Mouse (Mus musculus) v-Abl transformed pro-B cells (cell line): ENCODE data around the gene Rhbdl3.

Experiments
- in situ Hi-C, 2 experiments: fragments of 400-800 bp; cut with MboI; formaldehyde crosslinking; loops; one replicate each; pipeline ENCODE4 v1.15.1; 2025; ENCODE audit not compliant: unreplicated experiment in 2 of 2

Gene Rhbdl3

GRCm38 (mm10) chr11:80300551-80301315 lies at the start of gene Rhbdl3:
TSS of gene Rhbdl3 (plus strand) at chr11:80300912.
- in situ Hi-C loops, result no loop called here

DNA sequence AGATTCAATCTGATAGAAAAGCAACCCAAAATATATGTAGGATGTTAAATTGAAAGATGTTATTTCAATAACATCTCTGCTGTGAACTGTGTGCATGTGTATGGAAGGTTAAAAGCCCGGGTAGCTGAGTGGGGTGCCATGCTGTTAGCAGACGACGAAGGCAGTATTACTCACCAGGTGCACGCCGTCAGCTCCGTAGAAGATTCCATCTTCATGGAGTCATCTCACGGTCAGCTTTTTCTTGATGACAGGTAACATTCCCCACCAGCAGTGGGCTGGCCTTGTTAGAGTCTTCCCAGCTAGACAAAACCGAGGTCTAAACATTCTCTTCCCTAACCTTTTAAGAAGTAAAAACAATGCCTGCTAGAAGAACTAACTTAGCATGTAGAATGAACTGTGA lies 36.6 kb upstream of the Rhbdl3 start:
- in situ Hi-C loops, result loop anchor here in 1 of 2 experiments (25.0 kb wide), 1 partner anchor 1348 kb away; no protein-coding TSS in a partner anchor

DNA sequence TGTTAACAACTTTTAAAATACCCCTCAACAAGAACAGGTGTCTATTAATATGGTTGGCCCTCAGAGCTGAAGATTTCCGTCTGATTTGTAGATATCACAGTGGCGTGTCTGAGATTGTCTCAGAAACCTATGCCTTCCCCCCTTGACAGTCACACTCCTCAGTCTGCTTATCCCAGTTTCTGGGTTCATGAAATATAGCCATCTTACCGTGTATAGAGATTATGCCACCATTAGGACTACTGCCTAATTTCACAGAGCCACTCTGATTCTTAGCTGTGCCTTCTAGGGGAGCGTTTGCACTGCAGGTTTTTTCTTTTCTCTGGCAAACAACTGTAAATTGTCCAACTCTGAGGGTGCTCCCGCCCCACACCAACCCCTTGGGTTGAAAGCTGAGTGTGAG lies 29.6 kb upstream of the Rhbdl3 start:
- in situ Hi-C loops, result loop anchor here in 1 of 2 experiments (25.0 kb wide), 1 partner anchor 1341 kb away; no protein-coding TSS in a partner anchor

- in situ Hi-C loops, result loop anchor here in 1 of 2 experiments (25.0 kb wide), 3 partner anchors 287 to 1337 kb away; no protein-coding TSS in a partner anchor
Observed at GRCm38 (mm10) chr11:80275011-80275410, 25.7 kb upstream of the Rhbdl3 start.

DNA sequence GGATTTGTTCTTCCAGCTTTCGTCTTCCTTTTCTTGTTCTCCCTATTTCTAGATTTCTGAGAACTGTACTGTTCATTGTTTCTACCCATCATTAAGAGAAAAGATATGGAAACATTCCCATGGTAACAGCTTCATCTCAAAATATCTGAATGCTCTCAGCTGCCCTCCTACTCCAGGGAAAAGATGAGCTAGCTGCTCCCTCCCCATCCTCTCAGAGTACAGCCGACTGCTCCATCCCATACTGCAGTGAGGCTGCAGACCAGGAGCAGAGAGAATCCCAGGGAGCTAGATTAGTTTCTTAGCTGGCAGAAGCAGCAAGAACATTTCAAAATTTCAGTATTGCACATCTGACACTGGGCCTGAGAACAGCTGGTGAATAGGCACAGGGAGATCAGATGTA lies 22.7 kb upstream of the Rhbdl3 start:
- in situ Hi-C loops, result loop anchor here in 1 of 2 experiments (25.0 kb wide), 3 partner anchors 284 to 1334 kb away; no protein-coding TSS in a partner anchor

GRCm38 (mm10) chr11:80283786-80284185 lies 16.9 kb upstream of the Rhbdl3 start:
- in situ Hi-C loops, result loop anchor here (5.0 to 25.0 kb wide), 4 partner anchors 64 to 1329 kb away; no protein-coding TSS in a partner anchor

DNA sequence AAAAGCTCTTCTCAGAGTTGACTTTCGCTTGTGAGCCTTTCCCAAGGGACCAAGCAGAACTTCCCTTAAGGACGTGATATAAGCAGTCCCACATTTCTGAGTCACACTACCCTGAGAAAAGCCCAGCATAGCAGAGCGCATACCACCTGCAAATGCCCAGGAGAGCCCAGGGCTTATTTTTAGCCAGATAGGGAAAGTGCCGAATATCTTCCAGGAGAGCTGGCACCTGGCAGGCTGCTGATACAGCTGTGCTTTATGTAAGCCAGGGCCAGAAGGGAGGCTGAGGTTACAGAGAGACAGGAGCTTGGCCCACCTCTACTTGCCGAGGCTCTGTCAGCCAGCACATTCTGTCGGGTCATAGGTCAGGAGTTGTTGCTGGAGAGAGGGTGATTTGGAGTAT lies 16.1 kb upstream of the Rhbdl3 start:
- in situ Hi-C loops, result loop anchor here (5.0 to 25.0 kb wide), 4 partner anchors 63 to 1328 kb away; no protein-coding TSS in a partner anchor

DNA sequence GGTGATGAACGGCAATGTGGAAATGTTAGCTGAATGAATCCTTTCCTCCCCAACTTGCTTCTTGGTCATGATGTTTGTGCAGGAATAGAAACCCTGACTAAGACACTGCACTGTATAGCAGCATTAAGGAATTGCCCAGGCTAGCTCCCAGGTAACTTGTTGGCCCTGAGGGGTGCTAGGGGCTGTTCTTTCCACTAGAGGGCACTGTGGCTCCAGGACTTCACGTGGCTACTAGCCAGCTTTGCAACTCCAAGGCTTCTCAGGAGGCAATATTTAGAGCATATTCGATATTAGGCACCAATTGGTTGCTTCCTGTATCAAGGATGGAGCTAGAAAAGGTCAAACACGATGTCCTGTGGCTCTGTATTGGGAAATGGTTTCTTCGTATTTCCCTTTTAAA lies 13.6 kb upstream of the Rhbdl3 start:
- in situ Hi-C loops, result loop anchor here in 1 of 2 experiments (5.0 to 25.0 kb wide), 4 partner anchors 60 to 1325 kb away; no protein-coding TSS in a partner anchor

DNA sequence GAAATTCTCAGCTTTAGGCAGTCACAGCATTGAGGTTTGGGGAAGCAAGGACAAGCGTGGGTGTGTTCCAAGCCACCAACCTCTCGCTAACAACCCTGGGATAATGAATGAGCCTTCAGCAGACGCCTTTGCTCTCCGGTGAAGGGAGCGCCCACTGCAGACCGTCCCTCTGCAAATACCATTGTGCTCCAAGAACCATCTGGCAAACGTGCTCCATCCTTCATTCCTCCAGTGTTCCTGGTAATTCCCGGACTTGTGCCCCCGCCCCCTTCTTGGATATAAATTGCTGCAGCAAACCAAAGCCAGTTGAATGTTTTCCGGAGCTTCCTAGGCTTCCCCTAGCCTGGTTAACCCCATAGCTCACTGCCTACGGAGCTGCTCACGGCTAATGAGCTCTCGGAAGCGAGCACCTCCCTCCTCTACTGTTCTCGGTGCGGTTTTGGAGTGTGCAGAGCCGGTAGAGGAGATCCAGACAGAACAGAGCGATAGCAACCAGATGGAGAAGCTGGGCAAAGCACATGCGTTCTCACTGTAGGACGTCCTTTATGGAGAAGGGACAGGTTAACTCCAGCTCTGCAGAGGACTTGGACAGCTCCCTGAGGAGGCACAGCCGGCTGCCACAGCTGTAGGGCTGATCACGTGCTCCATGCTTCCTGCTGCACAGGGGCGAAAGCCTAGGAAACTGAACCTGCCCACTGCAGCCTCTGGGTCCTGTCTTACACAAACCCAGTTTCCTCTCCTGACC lies 10.8 kb upstream of the Rhbdl3 start:
- in situ Hi-C loops, result loop anchor here in 1 of 2 experiments (5.0 to 25.0 kb wide), 4 partner anchors 57 to 1322 kb away; no protein-coding TSS in a partner anchor

DNA sequence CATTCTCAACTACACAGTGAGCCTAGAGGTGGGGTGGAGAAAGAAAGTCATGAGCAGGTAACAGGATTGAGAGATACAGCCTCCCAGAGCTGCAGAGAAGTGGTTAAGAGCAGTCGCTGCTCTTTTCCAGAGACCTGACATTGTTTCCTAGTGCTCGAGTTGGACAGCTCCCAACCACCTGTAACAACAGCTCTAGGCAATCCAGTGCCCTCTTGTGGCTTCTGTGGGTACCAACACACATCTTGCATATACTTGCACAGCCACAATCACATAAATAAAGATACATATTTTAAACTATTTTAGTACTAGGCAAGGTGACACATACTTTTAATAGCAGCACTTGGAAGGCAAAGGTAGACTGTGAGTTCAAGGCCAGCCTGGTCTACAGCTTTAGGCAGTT lies 9.7 kb upstream of the Rhbdl3 start:
- in situ Hi-C loops, result loop anchor here in 1 of 2 experiments (25.0 kb wide), 3 partner anchors 271 to 1321 kb away; no protein-coding TSS in a partner anchor

- in situ Hi-C loops, result loop anchor here in 1 of 2 experiments (25.0 kb wide), 3 partner anchors 270 to 1320 kb away; no protein-coding TSS in a partner anchor
Observed at GRCm38 (mm10) chr11:80292463-80292862, 8.2 kb upstream of the Rhbdl3 start.

GRCm38 (mm10) chr11:80295066-80295465 lies 5.6 kb upstream of the Rhbdl3 start:
- in situ Hi-C loops, result loop anchor here in 1 of 2 experiments (25.0 kb wide), 3 partner anchors 267 to 1317 kb away; no protein-coding TSS in a partner anchor

- in situ Hi-C loops, result loop anchor here in 1 of 2 experiments (25.0 kb wide), 3 partner anchors 267 to 1317 kb away; no protein-coding TSS in a partner anchor
Observed at GRCm38 (mm10) chr11:80295785-80296184, 4.9 kb upstream of the Rhbdl3 start.

DNA sequence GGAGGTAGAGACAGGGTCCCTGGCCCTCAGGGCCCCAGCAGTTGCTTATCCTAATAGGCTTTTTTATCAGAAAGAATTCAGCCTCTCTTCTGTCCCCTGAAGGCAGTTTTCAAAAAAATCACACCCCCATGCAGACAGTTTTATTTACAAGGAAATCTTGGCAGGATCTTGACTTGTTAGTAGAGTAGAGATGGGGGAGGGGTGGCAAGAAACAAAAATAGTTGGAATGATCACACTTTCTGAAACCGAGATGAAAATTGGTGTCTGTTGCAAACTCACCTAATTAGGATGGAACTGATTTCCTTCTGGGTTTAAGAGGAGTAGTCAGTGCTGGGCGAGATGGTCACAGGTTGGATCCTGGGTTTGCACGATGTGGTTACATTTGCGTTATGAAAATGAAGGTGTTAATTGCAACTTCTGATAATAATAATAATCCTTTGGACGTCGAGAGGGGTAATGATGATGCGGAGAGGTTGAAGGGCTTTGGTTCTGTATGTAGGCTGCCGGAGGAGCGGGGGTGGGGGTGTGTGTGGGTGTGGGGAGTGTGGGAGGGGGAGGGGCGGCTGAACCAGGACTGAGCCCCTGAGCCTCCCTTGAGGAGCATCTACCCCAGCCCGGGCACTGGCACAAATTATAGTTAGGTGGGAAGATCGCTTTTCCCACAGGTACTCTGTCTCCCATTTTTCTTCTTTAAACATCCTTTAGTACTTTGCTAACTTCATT lies 1.0 kb upstream of the Rhbdl3 start:
- in situ Hi-C loops, result loop anchor here in 1 of 2 experiments (25.0 kb wide), 3 partner anchors 263 to 1313 kb away; no protein-coding TSS in a partner anchor

DNA sequence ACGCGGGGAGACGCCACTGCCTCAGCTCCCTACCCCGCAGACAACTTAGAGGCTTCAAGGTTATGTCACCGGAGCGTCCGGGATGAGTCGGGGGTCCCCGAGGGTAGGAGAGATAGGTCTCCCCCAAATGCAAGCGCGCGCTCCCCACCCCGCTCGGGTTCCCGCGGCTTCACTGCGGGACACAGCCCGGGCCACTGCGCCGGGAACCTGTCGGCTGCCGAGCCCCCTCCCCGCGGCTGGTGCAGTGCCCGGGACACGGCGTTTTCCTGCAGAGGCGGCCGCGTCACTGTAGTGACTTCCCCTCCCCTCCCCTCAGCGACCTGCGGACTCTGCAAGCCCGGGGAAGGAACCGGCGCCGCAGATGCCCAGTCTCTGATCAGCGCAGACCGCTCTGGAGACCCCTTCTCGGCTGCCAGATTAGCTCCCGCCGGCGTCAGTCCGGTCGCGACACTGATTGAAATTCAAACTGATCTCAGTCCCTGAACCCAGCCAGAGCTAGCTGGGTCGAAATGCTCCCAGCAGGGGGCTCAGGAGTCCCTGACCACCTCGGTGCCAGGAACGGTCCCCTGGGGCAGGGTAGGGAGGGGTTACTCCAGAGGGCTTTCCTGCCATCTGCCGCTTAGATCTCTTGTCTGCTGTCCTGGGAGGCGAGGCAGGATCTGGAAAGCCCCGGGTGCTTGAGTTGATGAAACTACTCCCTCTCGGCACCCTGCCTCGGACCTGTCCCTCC lies 769 bp downstream of the Rhbdl3 start:
- in situ Hi-C loops, result no loop called here

GRCm38 (mm10) chr11:80302046-80302390 lies 1.3 kb downstream of the Rhbdl3 start:
- in situ Hi-C loops, result no loop called here

- in situ Hi-C loops, result no loop called here
Observed at GRCm38 (mm10) chr11:80302536-80302935, 1.8 kb downstream of the Rhbdl3 start.

- in situ Hi-C loops, result no loop called here
Observed at GRCm38 (mm10) chr11:80303746-80304145, 3.0 kb downstream of the Rhbdl3 start.

GRCm38 (mm10) chr11:80304846-80305245 lies 4.1 kb downstream of the Rhbdl3 start:
- in situ Hi-C loops, result no loop called here
